Mouse (Mus musculus) megakaryocyte progenitor cell, adult 5-6 weeks (primary cell): Measurements from ENCODE around the gene Castor2. TPM values are rescaled to one million over a fixed set of nuclear protein-coding genes. Genes with fewer than 3 reads are reported as not detected.

Source experiments
- total RNA-seq, 2 experiments: library from RNA; stranded (forward) in 1 of 2; stranded (reverse) in 1 of 2; fragments of 157-497, 149-512 nt in 1 of 2; fragments of 200-1000 nt in 1 of 2; gene quantifications; 2 replicates each; pipeline versions ENCODE4 v1.2.3 to v1.2.4; 2015 to 2017

Gene Castor2
- total RNA-seq, 2 experiments from 2014 or later, result 0.54 to 2.7 TPM

Other genes with a start within 250 kb of the Castor2 start
- 10.6 and 11.1 TPM in 2 replicates for gene Rcc1l, start 77.1 kb downstream of the Castor2 start, total RNA-seq (2015)
- 8.8 and 10.2 TPM in 2 replicates for gene Rcc1l, start 77.1 kb downstream of the Castor2 start, total RNA-seq (2017)
- gene Gtf2ird2, start 84.3 kb downstream of the Castor2 start, total RNA-seq (2015), result 4.2 TPM in 2 replicates
- 4.2 and 4.7 TPM in 2 replicates for gene Gtf2ird2, start 84.3 kb downstream of the Castor2 start, total RNA-seq (2017)
- 139 and 150 TPM in 2 replicates for gene Ncf1, start 129.9 kb downstream of the Castor2 start, total RNA-seq (2015)
- gene Ncf1, start 129.9 kb downstream of the Castor2 start, total RNA-seq (2017), result 155 and 185 TPM in 2 replicates
- 89.9 and 91.0 TPM in 2 replicates for gene Gtf2i, start 215.0 kb downstream of the Castor2 start, total RNA-seq (2015)
- gene Gtf2i, start 215.0 kb downstream of the Castor2 start, total RNA-seq (2017), result 46.6 and 54.0 TPM in 2 replicates